Mouse (Mus musculus) 3T3-L1 (cell line): ENCODE data around the gene Ube4b.
A peak's percentile ranks its signal among the peaks of the same experiment; 100 is the strongest.
"Not testable (repeated sequence)": the region's sequence is repeated elsewhere in the genome, so short reads cannot be mapped to it uniquely, and the experiment has no call there.

Source experiments
- DNase-seq: peaks from one replicate; pipeline ENCODE4 v3.0.0-alpha.2; 2015; ENCODE audit warnings: low read depth, low spot score

Gene Ube4b

GRCm38 (mm10) chr4:149426325-149427199 is at the start of gene Ube4b:
Ube4b (minus strand) TSS chr4:149426749.
- peak; percentile 97 for DNase-seq

DNA sequence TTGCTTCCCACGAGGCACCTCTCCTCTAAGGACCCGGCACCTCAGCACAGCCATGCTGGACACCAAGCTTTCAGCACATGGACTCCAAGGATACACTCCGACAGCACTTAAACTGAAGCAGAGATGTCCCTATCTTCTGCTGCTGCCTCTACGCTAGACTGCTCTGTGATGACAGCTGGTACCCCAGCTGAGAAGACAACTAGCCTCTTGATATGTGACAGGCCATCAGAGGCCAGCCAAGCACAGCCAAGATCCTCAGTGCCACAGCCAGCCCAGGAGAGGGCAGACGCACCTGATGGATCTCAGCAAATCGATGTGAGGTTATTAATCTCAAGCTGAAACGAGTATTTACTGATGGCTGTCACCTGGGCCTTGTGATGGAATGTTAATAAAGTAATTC is 48.5 kb upstream of the Ube4b start:
- DNase-seq: no peak

- no peak for DNase-seq
These were observed 43.0 kb upstream of the Ube4b start for GRCm38 (mm10) chr4:149469557-149469956.

DNA sequence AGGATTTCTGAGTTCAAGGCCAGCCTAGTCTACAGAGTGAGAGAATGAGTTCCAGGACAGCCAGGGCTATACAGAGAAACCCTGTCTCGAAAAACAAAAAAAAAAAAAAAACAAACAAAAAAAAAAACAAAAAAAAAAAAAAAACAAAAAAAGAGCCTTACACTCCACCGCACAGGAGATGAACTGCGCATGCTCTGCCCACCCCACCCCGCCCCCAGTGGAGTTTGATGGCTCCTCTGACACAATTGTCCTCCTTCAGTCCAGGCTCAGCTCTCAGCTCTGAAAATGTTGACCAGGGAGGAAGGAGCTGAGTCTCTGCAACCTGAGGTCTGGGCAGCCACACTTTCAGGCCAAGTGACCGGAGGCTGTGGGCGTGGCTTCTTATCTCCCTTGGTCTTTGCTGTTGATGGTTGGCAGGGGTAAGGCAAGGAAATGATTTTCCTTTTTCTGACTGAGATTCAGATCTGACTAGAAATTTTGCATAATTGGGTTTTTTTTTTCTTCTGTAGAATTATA is 36.9 kb upstream of the Ube4b start:
- no peak for DNase-seq

- no peak for DNase-seq
These were observed 35.9 kb upstream of the Ube4b start for GRCm38 (mm10) chr4:149462305-149462971.

- no peak for DNase-seq
These were observed 35.2 kb upstream of the Ube4b start for GRCm38 (mm10) chr4:149461579-149462304.

GRCm38 (mm10) chr4:149460475-149460874 is 33.9 kb upstream of the Ube4b start:
- not testable (repeated sequence) for DNase-seq

- DNase-seq: peak; percentile 43
These were observed 32.9 kb upstream of the Ube4b start for GRCm38 (mm10) chr4:149459425-149459824.

DNA sequence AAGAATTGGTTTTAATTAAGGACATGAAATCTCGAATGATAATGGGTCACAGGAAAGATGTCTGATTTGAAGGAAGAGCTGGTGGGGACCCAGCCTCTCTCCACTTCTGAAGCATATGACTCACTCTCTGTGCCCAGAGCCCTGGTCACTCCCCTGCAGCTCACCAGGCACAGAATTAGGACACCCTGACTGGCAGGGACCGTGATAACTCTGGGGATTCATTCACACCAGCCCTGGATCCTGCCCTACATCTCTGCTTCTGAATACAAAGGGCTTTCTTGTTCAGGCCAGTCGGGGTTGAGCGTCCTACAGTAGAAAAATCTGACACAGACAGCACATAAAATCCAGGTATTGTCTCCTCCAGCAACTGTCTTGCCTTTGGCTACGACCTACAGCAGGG is 32.0 kb upstream of the Ube4b start:
- DNase-seq: peak; percentile 25

DNA sequence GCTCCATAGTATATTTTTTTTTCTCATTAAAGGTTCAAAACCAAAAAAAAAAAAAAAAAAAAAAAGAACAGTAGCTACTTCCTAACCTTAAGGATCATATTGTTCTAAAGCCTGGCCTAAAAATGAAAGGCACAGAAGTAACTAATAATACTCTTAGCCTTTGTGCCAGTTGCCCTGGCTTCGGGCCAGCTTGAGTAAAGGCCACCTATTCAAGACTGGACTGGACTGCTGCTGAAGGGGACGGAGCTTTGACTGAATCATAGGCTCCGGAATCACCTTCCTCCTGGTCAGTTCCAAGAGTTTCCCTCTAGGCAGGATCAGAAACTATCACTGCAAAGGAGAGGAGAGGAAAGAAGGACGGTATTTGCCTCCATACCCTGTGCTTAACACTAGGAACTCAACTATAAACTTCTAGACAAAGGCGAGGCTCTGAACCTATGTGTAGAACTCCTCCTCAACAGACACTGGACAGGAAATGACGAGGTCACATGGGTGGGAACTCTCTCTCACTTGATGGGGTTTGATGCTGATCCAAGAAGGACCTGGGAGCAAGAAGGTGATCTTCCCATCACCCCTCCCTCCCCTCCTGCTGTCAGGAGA is 31.4 kb upstream of the Ube4b start:
- DNase-seq: peak; percentile 34

- not testable (repeated sequence) for DNase-seq
These were observed 30.6 kb upstream of the Ube4b start for GRCm38 (mm10) chr4:149457163-149457562.

DNA sequence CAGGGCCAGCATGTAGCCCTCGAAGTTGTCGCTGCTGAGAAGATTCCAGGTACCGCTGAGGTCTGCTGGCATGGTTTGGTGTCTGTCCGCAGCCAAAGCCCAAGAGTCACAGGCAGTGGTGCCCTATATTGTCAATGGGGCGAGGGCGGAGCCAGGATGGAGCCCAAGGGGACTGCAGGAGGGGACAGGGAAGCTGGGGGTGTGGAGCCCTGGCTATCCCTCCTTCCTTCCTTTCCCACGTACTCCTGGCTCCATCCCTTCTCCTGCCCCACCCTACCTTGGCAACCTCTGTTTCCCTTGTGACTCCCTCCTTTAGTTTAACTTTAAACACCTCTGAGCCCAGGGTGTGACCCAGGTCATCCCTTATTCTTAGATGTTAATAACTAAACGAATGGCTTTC is 28.3 kb upstream of the Ube4b start, which contains the start of gene Rbp7:
Rbp7 (minus strand) TSS at position 100 of the 400 bp plus-strand sequence.
- DNase-seq: no peak

- DNase-seq: no peak
These were observed 27.7 kb upstream of the Ube4b start for GRCm38 (mm10) chr4:149454263-149454662.

- DNase-seq: peak; percentile 55
These were observed 27.1 kb upstream of the Ube4b start for GRCm38 (mm10) chr4:149453656-149454055.

DNA sequence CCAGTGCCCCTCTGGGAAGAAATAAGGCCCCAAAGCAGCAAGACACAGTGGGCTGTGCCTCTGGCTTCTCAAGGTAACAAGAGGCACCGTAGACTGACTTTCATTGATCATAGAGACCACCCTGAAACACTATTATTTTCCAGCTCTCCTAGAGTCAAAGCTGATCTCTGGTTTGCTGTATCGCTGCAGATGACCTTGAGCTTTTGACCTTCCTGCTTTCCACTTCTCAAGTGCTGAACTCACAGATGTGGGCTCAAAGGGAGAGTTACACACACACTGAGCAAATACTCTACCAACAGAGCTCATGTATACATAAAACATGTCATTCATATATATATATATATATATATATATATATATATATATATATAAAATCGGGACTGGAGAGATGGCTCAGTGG is 24.1 kb upstream of the Ube4b start:
- no peak for DNase-seq

DNA sequence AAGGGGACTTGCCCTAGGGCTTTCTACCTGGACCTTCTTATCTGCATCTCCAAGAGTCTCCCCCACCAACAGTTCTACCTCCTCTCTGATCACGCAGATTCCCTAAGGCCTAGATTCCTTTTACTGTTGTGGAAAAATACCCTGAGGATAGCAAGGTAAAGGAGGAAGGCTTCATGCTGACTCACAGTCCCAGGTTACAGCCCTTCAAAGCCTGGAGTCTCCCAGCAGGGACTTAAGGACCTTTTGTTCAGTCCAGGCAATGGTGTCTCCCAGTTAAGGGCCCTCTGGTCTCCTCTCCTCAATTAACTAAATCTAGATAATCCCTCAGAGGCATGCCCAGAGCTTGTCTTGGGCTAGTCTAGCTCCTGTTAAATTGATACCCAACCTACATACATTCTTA is 19.8 kb upstream of the Ube4b start:
- DNase-seq: no peak

- DNase-seq: peak; percentile 26
These were observed 19.3 kb upstream of the Ube4b start for GRCm38 (mm10) chr4:149445868-149446267.

DNA sequence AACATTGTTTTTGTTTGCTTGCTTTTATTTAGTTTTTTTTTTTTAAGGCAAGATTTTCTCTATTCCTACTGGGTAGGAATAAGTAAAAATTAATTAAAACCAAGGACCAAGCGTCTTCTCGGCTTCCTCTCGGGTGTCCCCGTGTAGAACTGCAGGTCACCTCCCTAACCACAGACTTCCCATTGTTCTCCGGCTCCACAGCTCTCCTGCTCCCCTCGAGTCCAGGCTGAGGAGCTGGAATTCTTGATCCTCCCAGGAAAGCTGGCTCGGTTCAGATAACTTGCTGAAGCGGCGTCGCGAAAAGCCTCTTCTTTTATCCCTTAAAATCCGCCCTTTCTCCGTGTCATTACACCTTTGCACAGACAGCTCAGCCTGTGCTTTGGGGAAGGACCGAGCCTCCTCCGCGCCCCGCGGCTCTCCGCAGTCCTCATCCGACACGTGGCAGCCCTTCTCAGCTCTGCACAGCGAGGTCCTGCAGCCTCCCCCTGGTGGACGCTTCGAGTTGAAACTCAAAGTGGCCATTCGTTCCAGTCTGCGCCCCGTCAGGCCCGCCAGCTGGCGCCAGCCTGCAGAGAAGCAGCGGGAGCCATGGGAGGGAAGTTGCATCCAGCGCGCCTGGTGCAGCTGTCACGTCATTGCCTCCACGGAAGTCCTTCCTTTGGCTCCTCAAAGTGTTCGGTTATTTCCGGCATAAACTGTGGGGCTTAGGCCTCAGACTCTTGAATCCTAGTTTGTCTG is 18.6 kb upstream of the Ube4b start:
- peak; percentile 97 for DNase-seq

DNA sequence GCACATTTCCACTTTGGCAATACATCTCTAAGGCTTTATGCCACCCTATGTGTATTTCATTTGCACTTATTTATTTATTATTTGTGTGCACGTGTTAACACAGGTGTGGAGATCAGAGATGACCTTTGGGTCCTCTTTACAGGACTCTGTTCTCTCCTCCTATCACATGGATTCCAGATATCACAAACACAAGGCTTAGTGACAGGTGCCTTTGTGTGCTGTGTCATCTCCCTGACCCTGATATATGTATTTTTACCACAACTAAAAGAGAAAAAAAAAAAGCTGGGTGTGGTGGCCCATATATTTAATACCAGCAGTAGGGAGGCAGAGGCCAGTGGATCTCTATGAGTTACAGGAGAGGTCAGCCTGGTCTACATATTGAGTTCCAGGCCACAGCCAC is 17.9 kb upstream of the Ube4b start:
- peak; percentile 32 for DNase-seq

DNA sequence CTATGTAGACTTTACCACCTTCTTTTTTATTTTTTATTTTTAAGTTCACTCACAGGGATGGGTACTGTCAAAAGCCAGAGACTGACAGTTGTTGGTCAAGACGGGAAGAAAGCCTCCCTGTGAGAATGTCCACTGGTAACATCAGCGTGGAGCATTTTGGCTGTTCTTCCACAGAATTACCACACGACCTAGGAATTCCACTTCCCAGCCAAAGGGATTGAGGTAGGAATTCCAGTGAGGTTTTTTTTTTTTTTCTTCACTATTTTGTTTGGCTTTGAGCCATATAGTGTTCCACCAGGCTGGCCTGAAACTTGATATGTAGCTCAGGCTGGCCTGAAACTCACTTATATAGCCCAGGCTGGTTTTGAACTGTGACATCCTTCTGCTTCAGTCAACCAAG is 15.9 kb upstream of the Ube4b start:
- DNase-seq: peak; percentile 88

- DNase-seq: no peak
These were observed 14.0 kb upstream of the Ube4b start for GRCm38 (mm10) chr4:149440576-149440975.
